Mouse (Mus musculus) splenic B cell, adult 2 months (primary cell): Measurements from ENCODE around the gene Insr.
"Not testable (repeated sequence)": the region's sequence is repeated elsewhere in the genome, so short reads cannot be mapped to it uniquely, and the experiment has no call there.

Experiments used
- DNase-seq: peaks from one replicate; pipeline ENCODE4 v3.0.0-alpha.2; 2011; ENCODE audit warnings: low read depth, low spot score
- H3K27me3 ChIP-seq: 2 replicates; pipeline ENCODE4 v1.6.1; 2012; ENCODE audit warnings: mild to moderate bottlenecking, low read length, moderate library complexity, mixed read lengths; ENCODE audit not compliant: control insufficient read depth, poor library complexity, insufficient read depth, severe bottlenecking
- H3K36me3 ChIP-seq: 2 replicates; pipeline ENCODE4 v1.6.1; 2012; ENCODE audit warnings: mild to moderate bottlenecking, low read length, moderate library complexity, mixed read lengths; ENCODE audit not compliant: control insufficient read depth, poor library complexity, insufficient read depth, severe bottlenecking

Gene Insr

GRCm38 (mm10) chr8:3209960-3210359, 69.5 kb downstream of the Insr start:
- no peaks in the 10 kb centered on the region; the same call in 1 of the 2 replicates for H3K36me3 ChIP-seq
- H3K27me3 ChIP-seq: no peaks in the 10 kb centered on the region
- DNase-seq: no peak

- DNase-seq: no peak
- H3K36me3 ChIP-seq: no peaks in the 10 kb centered on the region; the same call in 1 of the 2 replicates
- no peaks in the 10 kb centered on the region for H3K27me3 ChIP-seq
Observed at GRCm38 (mm10) chr8:3209268-3209667, 70.1 kb downstream of the Insr start.

- no peaks in the 10 kb centered on the region for H3K27me3 ChIP-seq
- DNase-seq: no peak
- H3K36me3 ChIP-seq: peaks cover 3% of the 10 kb centered on the region; the same call in 1 of the 2 replicates
Observed at GRCm38 (mm10) chr8:3208729-3209128, 70.7 kb downstream of the Insr start.

- Histone ChIP-seq H3K27me3 (no peaks in the 10 kb centered on the region), H3K36me3 (peaks cover 3% of the 10 kb centered on the region)
- DNase-seq: no peak
Observed at GRCm38 (mm10) chr8:3204758-3205443, 74.5 kb downstream of the Insr start.

- H3K27me3 ChIP-seq: no peaks in the 10 kb centered on the region
- peaks cover 4% of the 10 kb centered on the region for H3K36me3 ChIP-seq
- DNase-seq: no peak
Observed at GRCm38 (mm10) chr8:3202792-3203191, 76.6 kb downstream of the Insr start.

GRCm38 (mm10) chr8:3194297-3194696, 85.1 kb downstream of the Insr start:
- H3K36me3 ChIP-seq: peaks cover 24% of the 10 kb centered on the region
- H3K27me3 ChIP-seq: not testable (repeated sequence)
- DNase-seq: peak; percentile 19

- Histone ChIP-seq H3K27me3 (no peaks in the 10 kb centered on the region), H3K36me3 (peaks cover 29% of the 10 kb centered on the region)
- no peak for DNase-seq
Observed at GRCm38 (mm10) chr8:3191006-3191405, 88.4 kb downstream of the Insr start.

- Histone ChIP-seq H3K27me3 (no peaks in the 10 kb centered on the region), H3K36me3 (peaks cover 15% of the 10 kb centered on the region)
- DNase-seq: no peak
Observed at GRCm38 (mm10) chr8:3187456-3187855, 92.0 kb downstream of the Insr start.

GRCm38 (mm10) chr8:3179930-3180329, 99.5 kb downstream of the Insr start:
- Histone ChIP-seq H3K36me3 (peaks cover 1% of the 10 kb centered on the region; the same call in 1 of the 2 replicates), H3K27me3 (no peaks in the 10 kb centered on the region)
- peak; percentile 67 for DNase-seq

- Histone ChIP-seq H3K27me3 (no peaks in the 10 kb centered on the region), H3K36me3 (peaks cover 3% of the 10 kb centered on the region; the same call in 1 of the 2 replicates)
- DNase-seq: no peak
Observed at GRCm38 (mm10) chr8:3177440-3177839, 102.0 kb downstream of the Insr start.

- DNase-seq: no peak
- Histone ChIP-seq H3K27me3 (no peaks in the 10 kb centered on the region), H3K36me3 (peaks cover 6% of the 10 kb centered on the region)
Observed at GRCm38 (mm10) chr8:3172246-3172645, 107.2 kb downstream of the Insr start.

- no peaks in the 10 kb centered on the region for H3K36me3 ChIP-seq
- H3K27me3 ChIP-seq: no peaks in the 10 kb centered on the region
- DNase-seq: no peak
Observed at GRCm38 (mm10) chr8:3146506-3146905, 132.9 kb downstream of the Insr start.

GRCm38 (mm10) chr8:3100416-3100815, 179.0 kb downstream of the Insr start:
- H3K36me3 ChIP-seq, DNase-seq, H3K27me3 ChIP-seq: not testable (repeated sequence)
